Mouse (Mus musculus): ENCODE results near the gene Myo7a.

- TF ChIP-seq CTCF (IDR thresholded peaks at IDR 0.05; ENCODE audit: low read depth, low read length) (no peak), GATA1 (IDR thresholded peaks at IDR 0.05; ENCODE audit: borderline replicate concordance, low read length) (no peak)
These were observed 31.2 kb upstream of the Myo7a start for GRCm38 (mm10) chr7:98150525-98150924.

Measured in G1E (cell line).